Mouse (Mus musculus): ENCODE results near the gene Ros1.

Gene Ros1

GRCm38 (mm10) chr10:52133354-52134074 is 61.5 kb downstream of the Ros1 start:
- no peak for DNase-seq

DNA sequence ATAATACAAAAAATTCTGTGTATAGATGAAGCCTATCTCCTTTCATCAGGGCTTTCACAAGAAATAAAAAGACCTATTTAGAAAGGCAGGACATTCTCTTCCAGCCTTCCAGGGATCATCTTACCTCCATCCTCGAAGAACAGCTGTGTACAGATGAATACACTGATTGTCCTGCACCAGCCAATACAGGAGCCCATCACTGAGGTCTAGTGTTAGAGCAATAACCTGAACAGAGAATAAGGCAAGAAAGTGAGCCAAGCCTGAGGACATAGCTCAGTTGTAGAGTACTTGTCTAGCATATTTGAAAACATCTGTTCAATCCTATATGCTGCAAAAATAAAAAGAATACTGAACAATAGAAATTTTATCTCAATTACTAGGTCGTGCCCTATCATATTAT is 64.3 kb downstream of the Ros1 start:
- no peak for DNase-seq

DNA sequence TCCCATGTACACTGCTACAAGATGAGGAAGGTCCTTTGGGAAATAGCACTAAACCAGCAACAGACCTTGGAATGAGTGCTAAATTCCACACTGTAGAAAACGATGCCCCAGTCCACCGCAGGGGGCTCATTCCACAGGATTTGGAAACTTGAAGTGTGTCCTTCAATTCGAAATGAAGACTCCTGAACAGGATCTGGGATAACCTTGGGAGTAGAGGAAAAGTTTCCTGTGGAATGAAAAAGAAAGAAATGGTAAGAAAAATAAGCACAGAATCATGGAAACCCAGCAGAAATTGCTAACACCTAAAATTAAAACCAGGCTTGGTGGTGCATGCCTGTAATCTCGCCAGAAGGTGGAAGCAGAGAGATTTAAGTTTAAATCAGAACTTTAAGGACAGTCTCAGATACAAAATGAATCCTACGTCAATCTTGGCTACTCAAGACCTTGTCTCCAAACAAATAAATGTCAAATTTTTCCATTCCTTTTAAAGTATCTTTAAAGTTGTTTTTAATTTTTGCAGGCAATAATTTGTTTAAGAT is 66.1 kb downstream of the Ros1 start:
- DNase-seq = no peak

- DNase-seq = no peak
Observed at GRCm38 (mm10) chr10:52106164-52106757, 88.8 kb downstream of the Ros1 start.

- no peak for DNase-seq
Observed at GRCm38 (mm10) chr10:52101273-52101672, 93.8 kb downstream of the Ros1 start.

GRCm38 (mm10) chr10:52092181-52092580 is 102.9 kb downstream of the Ros1 start:
- DNase-seq = no peak

- no peak for DNase-seq
Observed at GRCm38 (mm10) chr10:52086681-52087080, 108.4 kb downstream of the Ros1 start.

DNA sequence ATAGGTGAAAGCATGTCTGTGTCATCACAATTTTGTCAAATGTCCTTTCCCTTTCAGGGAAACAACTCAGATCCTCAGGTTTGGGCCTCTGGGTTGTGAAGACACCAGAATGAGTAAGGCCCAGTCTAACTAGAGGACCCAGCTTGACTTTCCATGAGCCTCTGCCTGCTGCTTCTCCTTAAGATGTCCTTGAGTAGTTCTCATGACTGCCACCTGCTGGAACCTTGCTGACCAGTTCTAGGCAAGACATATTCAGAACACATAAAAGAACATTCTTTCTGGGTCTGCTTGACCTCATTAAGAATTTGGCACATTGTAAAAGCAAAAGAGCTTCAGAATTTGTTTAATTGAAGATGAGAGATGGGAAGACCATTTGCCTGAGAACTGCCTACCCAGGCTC is 122.6 kb downstream of the Ros1 start:
- DNase-seq = no peak

DNA sequence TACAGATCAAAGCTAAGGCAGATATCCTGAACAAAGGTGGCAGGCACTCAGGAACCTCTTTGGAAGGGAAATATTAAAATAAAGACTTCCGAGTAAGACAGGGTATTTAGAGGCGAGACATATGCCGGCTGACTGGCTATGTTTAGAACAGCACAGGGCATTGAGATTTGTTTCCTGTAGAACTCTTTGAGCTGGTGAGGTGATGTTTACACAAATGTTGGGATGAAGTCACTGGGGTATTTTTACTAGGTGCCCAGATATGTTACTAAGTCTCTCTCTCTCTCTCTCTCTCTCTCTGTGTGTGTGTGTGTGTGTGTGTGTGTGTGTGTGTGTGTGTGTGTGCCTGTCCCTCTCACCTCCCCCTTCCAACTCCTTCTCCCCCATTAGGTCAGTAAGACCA is 146.8 kb downstream of the Ros1 start:
- DNase-seq = no peak

- DNase-seq = no peak
Observed at GRCm38 (mm10) chr10:52043086-52043485, 152.0 kb downstream of the Ros1 start.

- DNase-seq = no peak
Observed at GRCm38 (mm10) chr10:52039392-52039791, 155.7 kb downstream of the Ros1 start.

DNA sequence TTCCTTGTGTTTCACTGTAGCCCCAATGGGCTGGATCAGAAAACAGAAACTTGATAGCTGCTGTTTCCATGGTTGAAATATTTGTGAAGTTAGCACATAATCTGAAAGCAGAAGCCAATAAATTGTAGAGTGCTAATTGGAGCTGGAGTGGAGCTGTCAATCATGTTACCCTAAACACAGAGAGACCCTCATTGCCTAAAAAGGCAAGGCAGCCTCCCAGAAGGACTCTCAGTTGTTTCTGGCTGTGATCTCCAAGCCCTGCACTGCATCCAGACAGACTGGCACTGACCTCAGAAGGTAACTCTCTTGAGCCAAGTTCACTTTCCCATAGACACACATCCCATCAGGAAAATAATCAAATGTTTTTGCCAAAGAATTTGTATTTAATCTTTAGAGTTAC is 161.3 kb downstream of the Ros1 start:
- no peak for DNase-seq

GRCm38 (mm10) chr10:52029421-52030080 is 165.5 kb downstream of the Ros1 start:
- DNase-seq = no peak

GRCm38 (mm10) chr10:52028561-52029370 is 166.3 kb downstream of the Ros1 start:
- DNase-seq = no peak

GRCm38 (mm10) chr10:52027161-52028035 is 167.6 kb downstream of the Ros1 start:
- DNase-seq = no peak

GRCm38 (mm10) chr10:52025821-52026220 is 169.2 kb downstream of the Ros1 start:
- no peak for DNase-seq

DNA sequence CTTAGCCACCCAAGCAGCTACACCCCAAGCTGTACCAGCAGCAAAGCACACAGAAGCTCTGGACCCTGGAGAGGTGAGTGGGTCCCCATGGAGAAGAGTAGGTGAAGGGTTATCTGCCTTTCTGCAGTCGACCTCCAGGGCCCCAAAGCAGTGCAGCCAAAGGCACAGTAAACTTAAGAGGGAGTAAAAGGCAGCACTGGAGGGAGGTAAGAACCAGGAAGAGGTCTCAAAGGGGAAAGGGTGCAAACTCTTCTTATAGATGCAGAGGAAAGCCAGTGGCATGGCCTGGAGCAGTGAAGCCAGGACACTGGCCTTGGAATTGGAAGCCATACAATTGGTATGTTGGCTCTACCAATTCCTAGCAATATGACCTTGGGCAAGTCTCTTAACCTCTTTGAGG is 169.8 kb downstream of the Ros1 start:
- no peak for DNase-seq

GRCm38 (mm10) chr10:52024053-52024410 is 171.0 kb downstream of the Ros1 start:
- no peak for DNase-seq

GRCm38 (mm10) chr10:52023213-52024052 is 171.6 kb downstream of the Ros1 start:
- DNase-seq = no peak

GRCm38 (mm10) chr10:52022413-52023212 is 172.4 kb downstream of the Ros1 start, which contains the start of gene Vgll2:
Gene Vgll2 (plus strand): TSS chr10:52022502.
- no peak for DNase-seq
